Mouse (Mus musculus): ENCODE measurements around the gene Minpp1. TPM values are rescaled to one million over a fixed set of nuclear protein-coding genes. Genes with fewer than 3 reads are reported as not detected.

Gene Minpp1
- total RNA-seq, 2 experiments from 2014 or later, result 39.4 to 40.4 TPM

DNA sequence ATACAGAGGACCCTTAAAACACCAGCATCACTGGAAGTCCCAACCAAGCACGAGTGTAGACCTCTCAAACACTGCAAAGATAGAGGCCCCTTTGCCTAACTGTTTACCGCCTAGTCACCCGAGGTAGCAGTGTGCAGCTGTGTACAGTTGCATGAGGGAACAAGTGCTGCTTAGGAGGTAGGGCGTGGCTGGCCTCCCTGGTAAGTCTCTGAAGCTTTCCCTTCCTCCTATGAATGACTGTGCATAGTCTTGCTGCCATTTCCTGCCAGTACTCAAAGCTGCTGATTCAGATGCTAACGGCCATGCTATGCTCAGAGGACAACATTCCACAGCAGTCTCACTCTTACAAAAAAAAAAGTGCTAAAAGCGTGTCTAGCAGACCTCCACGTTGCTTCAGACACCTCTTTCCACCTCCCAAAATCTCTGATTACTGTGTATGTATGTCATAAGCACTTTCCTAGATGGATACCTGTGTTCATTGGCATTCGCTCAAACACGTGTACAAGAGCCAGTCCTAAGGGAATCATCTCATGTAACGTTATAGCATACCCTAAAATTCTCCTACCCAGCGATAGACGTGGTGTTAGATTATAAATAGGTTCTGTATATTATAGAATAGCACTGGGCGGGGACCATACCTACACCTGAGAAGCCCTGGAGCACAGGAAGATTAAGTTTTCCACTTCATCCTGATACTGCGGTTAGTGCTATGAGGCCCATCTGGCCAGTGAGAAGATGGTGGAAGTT is 38.4 kb downstream of the Minpp1 start:
- no peak for DNase-seq (ENCODE audit: low spot score in 2 of 2)

DNA sequence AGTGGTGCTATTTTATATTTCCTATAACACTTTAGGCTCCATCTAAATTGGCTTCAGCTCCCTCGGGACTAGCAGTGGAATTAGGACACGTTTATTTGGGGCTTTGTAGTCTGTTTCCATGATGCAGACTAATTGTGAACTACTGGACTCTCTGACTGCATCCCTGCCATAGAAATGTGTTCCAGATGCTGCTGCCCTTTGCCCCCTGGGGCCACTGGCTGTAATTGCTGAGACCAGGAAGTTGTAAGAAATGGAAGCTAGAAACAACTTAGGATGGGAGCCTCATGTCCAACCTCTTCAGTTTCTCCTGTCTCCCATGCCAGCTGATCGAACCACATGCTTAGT is 38.9 kb downstream of the Minpp1 start:
- DNase-seq (ENCODE audit: low spot score in 2 of 2), result no peak

DNA sequence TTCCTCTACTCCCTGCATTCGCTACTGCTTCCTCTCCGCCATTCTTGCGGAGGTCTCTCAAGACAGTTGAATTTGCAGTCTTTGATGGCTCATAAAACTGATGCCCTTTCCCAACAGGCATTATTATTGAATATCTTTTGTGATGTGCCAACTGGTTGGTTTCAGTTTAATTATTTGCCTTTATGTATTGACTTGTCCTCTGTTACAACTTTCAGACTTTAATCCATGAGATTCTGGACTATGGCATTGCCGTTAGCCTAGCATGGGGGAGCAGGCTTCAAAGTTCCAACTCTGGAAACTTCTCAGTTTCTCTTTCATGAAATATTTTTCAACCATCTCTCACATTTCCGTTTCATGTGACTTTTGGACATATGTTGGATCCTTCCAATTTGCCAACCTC is 41.6 kb downstream of the Minpp1 start:
- no peak for DNase-seq (ENCODE audit: low spot score in 2 of 2)

DNA sequence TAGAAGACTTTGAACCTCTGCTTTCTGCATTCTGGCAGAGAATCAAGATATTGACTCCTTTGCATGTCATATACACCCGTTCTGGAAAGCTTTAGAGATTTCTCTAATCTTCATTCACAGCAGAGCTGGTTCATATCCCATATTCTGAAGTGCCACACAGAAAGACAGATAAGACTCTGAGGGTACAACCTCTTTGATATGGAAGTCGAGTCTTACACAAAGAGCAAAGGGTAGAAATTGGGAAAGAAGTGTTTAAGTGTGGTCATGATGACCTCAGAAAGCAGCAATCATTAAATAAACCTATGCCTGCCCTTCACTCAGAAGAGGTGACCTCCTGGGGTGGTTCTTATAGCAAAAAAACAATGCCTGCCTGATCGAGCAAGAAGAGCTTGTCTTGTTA is 43.2 kb downstream of the Minpp1 start:
- DNase-seq (ENCODE audit: low spot score in 2 of 2), result no peak

DNA sequence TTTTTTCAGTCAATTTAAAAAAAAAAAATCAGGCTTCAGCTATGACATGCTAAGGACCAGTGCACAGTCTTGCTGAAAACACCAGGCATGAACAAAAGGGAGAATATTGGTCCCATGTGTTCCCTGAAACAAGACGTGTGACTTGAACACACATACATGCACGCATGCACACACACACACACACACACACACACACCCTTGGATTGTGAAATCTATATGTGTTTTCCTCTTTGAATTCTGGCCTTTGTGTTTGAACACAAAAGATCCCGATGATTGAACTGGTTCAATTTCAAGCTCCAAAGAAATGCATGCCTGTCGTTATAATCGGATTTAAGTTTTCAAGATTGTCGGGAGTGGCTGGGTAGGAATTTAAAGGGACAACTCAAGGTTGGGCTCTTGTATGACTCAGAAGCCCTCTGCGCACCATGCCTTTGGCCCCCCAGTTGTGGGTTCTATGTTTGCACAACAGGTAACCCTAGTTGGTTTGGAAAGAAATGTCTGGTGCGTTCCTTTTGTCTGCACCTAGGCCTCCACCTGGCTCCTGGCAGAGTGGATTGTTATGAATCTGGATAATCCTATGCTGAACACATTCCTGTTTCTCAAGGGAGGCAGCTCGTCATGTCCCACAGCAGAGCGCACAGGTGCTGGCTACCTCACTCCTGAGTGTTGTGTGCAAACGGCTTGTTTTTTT is 43.8 kb downstream of the Minpp1 start:
- DNase-seq (ENCODE audit: low spot score in 2 of 2), result no peak

DNA sequence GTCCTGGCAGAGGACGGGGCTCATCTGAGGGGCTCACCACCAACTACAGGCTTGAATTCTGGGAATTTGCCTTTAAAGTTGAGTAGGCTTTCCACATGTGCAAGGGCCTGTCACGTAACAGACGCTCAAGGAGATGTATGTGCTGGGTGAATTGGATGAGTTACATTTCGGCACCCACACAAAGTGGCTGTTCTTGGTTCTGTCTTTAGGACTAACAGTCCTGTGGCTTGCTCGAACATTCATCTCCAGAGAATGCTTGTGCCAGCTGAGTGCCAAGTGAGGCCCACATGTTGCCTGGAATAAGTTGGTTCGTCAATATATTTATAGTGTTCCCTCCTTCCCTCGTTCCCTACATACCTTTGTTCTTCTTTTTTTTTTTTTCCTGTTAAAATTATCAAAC is 44.7 kb downstream of the Minpp1 start:
- DNase-seq (ENCODE audit: low spot score in 2 of 2), result no peak

DNA sequence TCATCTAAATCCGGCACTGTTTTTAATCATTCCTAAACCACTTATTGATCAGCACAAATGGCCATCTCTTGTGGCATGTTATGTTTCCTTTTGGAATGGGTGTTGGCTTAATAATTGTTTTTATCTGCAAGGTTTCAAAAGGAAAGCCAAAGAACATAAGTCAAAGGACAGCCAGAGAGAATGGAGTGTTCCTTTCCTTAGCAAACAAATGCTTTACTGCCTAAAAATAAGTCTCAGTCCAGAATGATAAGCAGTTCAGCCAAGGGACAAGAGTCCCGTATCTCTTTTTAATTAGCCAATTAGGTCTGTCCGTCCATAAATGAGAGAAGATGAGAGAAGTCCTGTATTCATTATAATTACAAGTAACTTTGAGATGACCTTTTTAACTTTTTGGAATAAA is 46.8 kb downstream of the Minpp1 start:
- no peak for DNase-seq (ENCODE audit: low spot score in 2 of 2)

DNA sequence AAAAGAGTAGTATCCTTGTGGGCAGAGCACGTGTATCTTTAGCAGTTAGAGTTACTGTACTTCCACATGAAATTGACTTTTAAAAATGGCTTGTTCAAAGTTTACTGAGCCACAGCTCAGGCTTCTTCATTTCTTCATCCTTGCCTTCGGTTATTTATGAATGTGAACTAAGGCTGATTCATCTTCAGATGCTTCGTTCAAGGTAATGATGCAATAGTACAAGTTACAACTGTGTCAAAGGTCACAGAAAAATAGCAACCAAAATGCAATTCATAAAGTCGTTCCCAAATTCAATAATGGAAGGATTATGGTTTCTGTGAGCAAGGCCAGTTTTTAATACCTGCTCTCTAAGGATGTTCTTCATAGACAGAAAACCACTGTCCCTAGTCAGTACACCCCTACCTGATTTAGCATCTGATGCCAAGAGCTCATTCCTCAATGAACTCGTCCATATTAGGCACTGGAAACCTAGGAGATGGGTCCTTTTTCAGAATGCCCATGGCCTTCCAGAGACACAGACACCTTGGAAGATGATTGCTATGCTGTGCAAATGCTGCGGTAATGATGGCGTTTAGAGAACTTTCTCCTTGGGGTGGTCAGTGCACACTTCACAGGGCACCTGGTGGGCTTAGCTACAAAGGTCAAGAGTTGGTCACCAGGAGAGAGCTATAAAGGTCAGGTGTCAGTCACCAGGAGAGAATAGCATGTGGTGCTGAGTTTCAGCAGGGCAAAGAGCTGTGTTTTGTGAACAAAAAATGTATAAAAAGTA is 47.4 kb downstream of the Minpp1 start:
- no peak for DNase-seq (ENCODE audit: low spot score in 2 of 2)

DNA sequence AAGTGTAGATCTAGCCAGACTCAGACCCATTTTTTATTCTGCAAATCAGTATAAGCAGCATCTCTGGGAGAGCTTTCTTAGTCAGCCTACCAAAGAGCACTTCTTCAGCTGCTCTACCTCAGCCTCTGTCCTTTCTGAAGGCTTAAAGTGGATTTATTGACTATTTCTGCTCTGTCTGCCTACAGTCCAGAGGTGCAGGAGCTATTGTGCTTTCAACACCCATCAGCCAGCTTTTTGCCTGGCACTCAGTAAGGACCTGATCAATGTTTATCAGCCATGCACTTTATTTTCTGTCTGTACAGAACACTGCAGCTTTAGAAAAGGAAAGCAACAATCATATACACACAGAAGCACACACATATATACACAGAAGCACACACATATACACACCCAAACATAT is 49.3 kb downstream of the Minpp1 start:
- no peak for DNase-seq (ENCODE audit: low spot score in 2 of 2)

DNA sequence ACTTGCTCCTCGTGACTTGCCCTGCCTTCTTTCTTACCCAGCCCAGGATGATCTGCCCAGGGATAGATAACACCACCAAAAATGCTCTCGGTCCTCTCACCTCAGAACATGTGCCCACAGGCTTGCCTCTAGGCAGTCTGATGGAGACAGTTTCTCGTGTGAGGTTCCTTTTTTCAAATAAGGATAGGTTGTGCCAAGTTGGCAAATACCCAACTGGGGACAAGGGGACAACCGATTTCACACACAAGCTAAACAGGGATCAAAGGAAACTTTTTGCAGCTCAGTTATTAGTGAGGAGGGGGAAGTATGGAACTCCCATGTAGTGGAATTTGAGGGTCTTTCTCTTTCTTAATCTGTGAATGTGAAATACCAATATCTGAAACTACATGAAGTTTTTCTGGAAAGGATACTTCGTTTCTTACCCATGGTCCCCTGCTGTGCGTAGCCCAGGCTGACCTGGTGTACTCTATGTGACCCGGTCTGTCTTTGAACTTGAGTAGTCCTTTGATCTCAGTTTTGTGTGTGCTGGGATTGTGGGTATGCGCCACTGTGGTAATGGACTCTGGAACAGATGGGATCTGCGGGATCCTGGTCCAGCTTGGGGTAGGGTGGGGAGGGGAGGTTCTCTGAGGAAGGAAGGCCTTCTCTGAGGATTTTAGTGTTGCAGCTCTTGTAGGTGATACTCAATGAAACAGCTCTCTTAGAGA is 57.4 kb downstream of the Minpp1 start:
- DNase-seq (ENCODE audit: low spot score in 2 of 2), result no peak

DNA sequence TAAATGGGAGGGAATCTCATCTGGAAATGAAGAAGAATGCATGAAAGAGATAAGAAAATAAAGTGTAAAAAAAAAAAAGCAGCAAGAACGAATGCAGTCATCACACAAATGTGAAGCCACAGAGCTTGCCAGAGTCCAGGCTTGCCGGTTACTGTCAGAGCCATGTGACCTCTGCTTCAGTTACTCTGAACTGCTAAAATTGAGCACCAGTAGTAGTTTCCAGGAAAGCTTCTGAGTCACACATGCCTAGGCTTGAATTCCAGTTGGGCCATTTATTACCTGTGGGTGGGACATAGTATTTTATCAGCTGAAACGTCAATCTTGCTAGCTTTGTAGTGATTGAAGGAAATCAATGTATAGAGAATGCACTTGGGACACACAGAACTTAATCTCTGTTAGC is 61.8 kb downstream of the Minpp1 start:
- no peak for DNase-seq (ENCODE audit: low spot score in 2 of 2)

DNA sequence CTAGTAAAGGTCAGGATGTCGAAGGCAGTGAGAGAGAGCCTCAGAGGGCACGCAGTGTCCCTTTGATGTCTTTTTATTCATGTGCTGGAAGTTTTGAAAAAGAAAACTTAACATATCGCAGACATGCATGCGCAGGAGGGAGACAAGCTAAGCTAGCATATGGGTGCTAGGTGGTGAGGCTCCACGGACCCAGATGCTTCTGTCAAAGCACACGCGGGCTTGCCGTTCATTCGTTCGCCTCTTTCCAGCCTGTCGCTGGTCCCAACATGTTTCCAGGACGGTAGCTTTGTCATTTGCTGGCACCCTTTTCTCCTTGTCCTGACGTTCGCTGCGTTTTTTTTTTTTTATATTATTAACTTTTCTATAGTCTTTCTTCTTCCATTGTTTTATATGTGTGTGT is 62.6 kb downstream of the Minpp1 start:
- DNase-seq (ENCODE audit: low spot score in 2 of 2), result no peak

DNA sequence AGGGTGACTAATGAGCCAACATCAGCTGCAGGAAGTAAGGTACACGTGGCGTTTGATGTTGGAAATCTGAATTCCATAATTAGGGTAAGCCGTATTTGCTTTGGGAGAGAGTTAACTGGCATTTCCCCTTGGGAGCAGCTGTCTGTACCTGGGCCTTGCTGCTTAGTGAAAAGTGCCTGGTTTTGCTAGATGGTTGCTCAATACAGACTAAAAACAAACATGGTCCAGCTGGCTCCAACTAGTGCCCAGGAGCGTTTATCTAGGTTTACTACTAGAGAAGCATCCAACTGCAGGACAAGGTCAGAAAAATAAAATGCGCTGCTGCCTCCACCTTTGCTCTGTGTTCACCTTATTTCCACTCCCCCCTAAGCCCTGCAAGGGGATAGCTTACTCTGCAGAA is 64.9 kb downstream of the Minpp1 start:
- DNase-seq (ENCODE audit: low spot score in 2 of 2), result no peak

DNA sequence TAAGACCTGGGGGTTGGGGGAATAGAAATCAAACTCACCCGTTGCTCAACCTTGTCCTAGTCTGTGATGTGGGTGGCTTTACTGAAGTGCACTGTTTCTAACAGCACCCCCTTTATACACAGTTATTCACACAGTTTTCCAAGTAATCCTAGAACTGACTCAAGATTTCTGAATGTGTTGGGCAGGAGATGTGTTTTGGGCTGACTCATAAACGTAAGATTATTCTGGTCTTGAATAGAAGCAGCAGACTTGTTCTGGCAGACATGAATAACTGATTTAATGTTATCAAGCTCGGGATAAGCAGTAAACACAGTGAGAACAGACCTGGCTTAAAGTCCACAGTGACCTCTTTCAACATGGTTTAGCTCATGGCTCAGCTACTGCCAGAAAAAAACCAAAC is 65.9 kb downstream of the Minpp1 start:
- DNase-seq (ENCODE audit: low spot score in 2 of 2), result no peak

DNA sequence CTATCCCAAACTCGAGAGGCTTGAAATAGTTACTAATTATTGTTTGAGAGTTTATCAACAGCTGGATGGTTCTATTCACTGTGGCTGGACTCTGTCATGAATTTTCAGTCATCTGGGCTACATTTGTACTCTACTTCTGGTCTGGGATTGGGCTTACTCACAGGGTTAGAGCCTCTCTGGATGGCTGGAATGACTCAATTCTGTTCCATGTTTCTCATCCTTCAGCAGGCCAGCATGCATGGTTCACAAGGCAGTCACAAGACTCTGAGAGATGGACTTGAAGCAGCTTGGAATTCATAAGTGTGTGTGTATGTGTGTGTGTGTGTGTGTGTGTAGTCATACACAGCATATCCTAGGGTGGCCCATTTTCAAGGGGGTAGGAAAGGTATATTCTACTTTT is 66.5 kb downstream of the Minpp1 start:
- no peak for DNase-seq (ENCODE audit: low spot score in 2 of 2)

DNA sequence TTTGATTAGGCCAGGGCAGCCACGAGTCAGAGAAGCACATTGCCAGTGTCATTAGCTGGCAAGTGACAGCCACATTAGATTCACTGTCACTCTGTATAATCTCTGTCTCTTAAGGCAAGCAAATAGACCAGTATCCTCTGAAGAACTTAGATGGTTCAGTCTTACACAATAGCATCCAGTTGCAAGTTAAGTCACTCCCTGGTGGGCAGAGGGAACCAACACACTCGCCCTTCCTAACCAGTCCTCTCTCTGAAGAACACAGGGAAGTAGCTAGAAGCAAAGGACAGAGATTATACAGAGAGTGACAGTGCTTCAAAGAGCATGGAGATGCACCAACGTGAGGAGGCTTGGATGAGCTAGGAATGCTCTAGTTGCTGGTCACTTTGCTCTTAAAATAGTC is 67.7 kb downstream of the Minpp1 start:
- DNase-seq (ENCODE audit: low spot score in 2 of 2), result no peak

DNA sequence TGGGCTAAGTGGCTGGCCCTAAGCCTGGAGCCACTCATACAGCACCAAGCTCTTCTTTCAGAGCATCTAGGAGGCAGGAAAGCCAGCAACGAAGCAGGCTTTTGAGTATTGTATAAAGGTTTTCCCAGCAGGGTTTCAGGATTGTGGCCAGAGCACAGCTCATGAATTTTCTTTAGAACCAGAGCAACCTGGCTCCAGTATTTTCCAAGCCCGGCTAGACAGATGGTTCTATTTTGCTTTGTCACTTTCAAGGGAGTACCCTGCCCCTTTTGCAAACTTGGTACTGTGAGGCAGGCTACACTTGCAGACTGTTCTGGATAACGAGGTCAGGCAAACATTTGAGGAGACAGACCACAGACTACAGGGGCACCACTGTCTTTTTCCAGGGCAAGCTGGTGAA is 69.7 kb downstream of the Minpp1 start:
- DNase-seq (ENCODE audit: low spot score in 2 of 2), result no peak

Other genes with a start within 250 kb of the Minpp1 start
- gene Sgms1, start 96.1 kb upstream of the Minpp1 start, total RNA-seq (2021), result 10 to 100 TPM; 69.3 to 78.5 TPM
- gene Rpl9-ps6, start 19.2 kb upstream of the Minpp1 start, total RNA-seq (2021), result 100 to 1,000 TPM; 205 to 207 TPM
- gene Papss2, start 110.0 kb downstream of the Minpp1 start, total RNA-seq (2021), result 10 to 100 TPM; 20.7 to 26.6 TPM